In the genomic region with DNA sequence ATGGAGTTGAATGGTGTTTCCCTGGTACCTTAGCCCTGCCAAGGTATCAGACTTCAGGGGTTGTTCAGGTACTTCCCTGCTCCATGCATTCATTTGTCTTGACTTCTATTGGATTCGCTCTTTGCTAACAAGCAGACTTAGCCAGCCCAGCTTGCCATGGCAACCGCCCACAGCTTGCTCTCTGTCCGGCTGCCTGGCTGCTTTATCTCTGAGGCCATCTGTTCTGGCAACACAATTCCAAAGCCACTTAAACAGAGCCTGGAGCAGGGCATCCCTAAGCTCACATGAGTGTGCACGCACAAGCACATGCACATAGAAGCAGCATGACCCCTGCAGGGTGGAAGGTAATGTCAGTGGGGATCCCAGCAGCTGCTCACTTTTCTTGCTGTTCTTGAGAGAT, we compare ENCODE assay signal across 8 mouse cellular contexts. TPM values are rescaled to one million over a fixed set of nuclear protein-coding genes. Genes with fewer than 3 reads are reported as not detected.
DNase-seq lines count a peak whose midpoint lies in the region; ATAC-seq lines count a peak whose summit lies in the region.
"Had no signal": no experiment of that assay in that cellular context is flagged by ENCODE, and none has a peak within 500 bp of the region (broad histone marks: within the 10 kb centered on the region; RNA-seq: fewer than 3 reads in every experiment).

No protein-coding gene starts in this region.

- 22% methylated on average over 4 of the region's 4 CpGs for WGBS in forebrain, embryonic 14.5 days
- 42% methylated on average over 4 of the region's 4 CpGs for WGBS in liver, embryonic 11.5 days

- H3K36me3 ChIP-seq in forebrain, embryonic 14.5 days (ENCODE audit: control insufficient read depth, insufficient read depth, low read length), result no peaks in the 10 kb centered on the region
- no peaks in the 10 kb centered on the region for H3K36me3 ChIP-seq in liver, embryonic 11.5 days (ENCODE audit: control insufficient read depth, insufficient read depth, low read length)
- H3K36me3 ChIP-seq: liver, embryonic 15.5 days had no signal

- intact Hi-C loops in left cerebral cortex, postnatal 14 days (cut with DNase I), result no loop called here
- intact Hi-C loops in heart, postnatal 25 days (cut with DNase I), result no loop called here

- no peak overlapping the region for H3K9ac ChIP-seq in forebrain, embryonic 14.5 days (ENCODE audit: low read length)
- H3K9ac ChIP-seq in liver, embryonic 11.5 days (ENCODE audit: low read depth, low read length), result no peak overlapping the region
- H3K9ac ChIP-seq: liver, embryonic 15.5 days had no signal

- ATAC-seq in forebrain, embryonic 14.5 days, result peak; percentile 54
- ATAC-seq in liver, embryonic 11.5 days (replicated peaks; ENCODE audit: low FRiP score), result no peak

- no peak overlapping the region for H3K4me3 ChIP-seq in forebrain, embryonic 14.5 days (ENCODE audit: low read depth, low read length)
- no peak overlapping the region for H3K4me3 ChIP-seq in liver, embryonic 11.5 days (ENCODE audit: low read depth, low read length)
- H3K4me3 ChIP-seq: liver, embryonic 15.5 days had no signal

- no peak overlapping the region for H3K4me2 ChIP-seq in forebrain, embryonic 14.5 days (ENCODE audit: low read length)
- H3K4me2 ChIP-seq in liver, embryonic 11.5 days, result no peak overlapping the region
- H3K4me2 ChIP-seq: liver, embryonic 15.5 days had no signal

- DNase-seq in cerebellum, postnatal 10 days, result peak; percentile 91 to 95
- peak; percentile 76 for DNase-seq in forebrain, embryonic 14.5 days (ENCODE audit: low spot score)
- peak; percentile 60 to 80 for DNase-seq in left cerebral cortex, postnatal 14 days (ENCODE audit: low spot score in 2 of 2)
- DNase-seq in right cerebral cortex, adult 2 months (ENCODE audit: low spot score in 2 of 2), result peak; percentile 58 to 66
- DNase-seq in kidney, adult 11 months, result no peak
- DNase-seq in heart, postnatal 25 days (ENCODE audit: low spot score), result no peak
- no peak for DNase-seq in liver, embryonic 11.5 days (ENCODE audit: low spot score)

- H3K27me3 ChIP-seq in forebrain, embryonic 14.5 days (replicated peaks; ENCODE audit: control insufficient read depth, insufficient read depth, low read length), result no peaks in the 10 kb centered on the region
- peaks cover 11% of the 10 kb centered on the region; the same call in 1 of the 2 replicates for H3K27me3 ChIP-seq in liver, embryonic 11.5 days (replicated peaks; ENCODE audit: control insufficient read depth, insufficient read depth, low read length)
- H3K27me3 ChIP-seq: liver, embryonic 15.5 days had no signal

- peaks cover 29% of the 10 kb centered on the region for H3K4me1 ChIP-seq in forebrain, embryonic 14.5 days (ENCODE audit: control insufficient read depth, insufficient read depth, low read length)
- H3K4me1 ChIP-seq in liver, embryonic 11.5 days (replicated peaks; ENCODE audit: control insufficient read depth, insufficient read depth, low read length), result no peaks in the 10 kb centered on the region
- H3K4me1 ChIP-seq: liver, embryonic 15.5 days had no signal

- peak overlapping the region; percentile 72 for H3K27ac ChIP-seq in forebrain, embryonic 14.5 days (ENCODE audit: low read depth, low read length)
- no peak overlapping the region for H3K27ac ChIP-seq in liver, embryonic 11.5 days (ENCODE audit: low read depth, low read length)
- H3K27ac ChIP-seq: liver, embryonic 15.5 days had no signal

- H3K9me3 ChIP-seq in forebrain, embryonic 14.5 days (replicated peaks; ENCODE audit: control insufficient read depth, low read length), result no peaks in the 10 kb centered on the region
- no peaks in the 10 kb centered on the region for H3K9me3 ChIP-seq in liver, embryonic 11.5 days (ENCODE audit: control insufficient read depth, low read length)
- H3K9me3 ChIP-seq: liver, embryonic 15.5 days had no signal

RNA-seq across cellular contexts. Expression of gene Myt1, which starts 4.1 kb away (rescaled TPM):
- 22.3 and 23.5 TPM in 2 replicates for polyA plus RNA-seq in forebrain, embryonic 14.5 days (2014; fragmentation: Nextera tagmentation; extraction: Ambion mirVana)
- 10 to 100 TPM; 20.4 to 21.3 TPM for total RNA-seq in left cerebral cortex, postnatal 14 days (2021)
- not detected for total RNA-seq in heart, postnatal 25 days (2021)
- 0.03 and 0.06 TPM in 2 replicates for polyA plus RNA-seq in liver, embryonic 11.5 days (2014; fragmentation: Nextera tagmentation; extraction: Ambion mirVana)
- polyA plus RNA-seq: liver, embryonic 15.5 days had no signal

RNA-seq across cellular contexts. Expression of gene Oprl1, which starts 44.2 kb away (rescaled TPM):
- polyA plus RNA-seq in forebrain, embryonic 14.5 days (2014; fragmentation: Nextera tagmentation; extraction: Ambion mirVana), result 66.8 and 67.5 TPM in 2 replicates
- 10 to 100 TPM; 64.5 to 65.5 TPM for total RNA-seq in left cerebral cortex, postnatal 14 days (2021)
- total RNA-seq in heart, postnatal 25 days (2021), result not detected
- polyA plus RNA-seq in liver, embryonic 11.5 days (2014; fragmentation: Nextera tagmentation; extraction: Ambion mirVana), result 2.0 and 3.2 TPM in 2 replicates

Comparison
In these comparisons a context has a peak if more than half of its experiments do, and no peak if none do; other contexts are left out.
1. DNase-seq: peak in cerebellum, postnatal 10 days (2 of 2), forebrain, embryonic 14.5 days (single experiment), left cerebral cortex, postnatal 14 days (2 of 2) and right cerebral cortex, adult 2 months (2 of 2); none in kidney, adult 11 months (single experiment), heart, postnatal 25 days (single experiment) and liver, embryonic 11.5 days (single experiment).
2. RNA of gene Myt1, which starts 4.1 kb away (total RNA-seq): 20.4 to 21.3 TPM in left cerebral cortex, postnatal 14 days; not detected in heart, postnatal 25 days; every median in the first group is over 10 times any median in the second.
3. RNA of gene Oprl1, which starts 44.2 kb away (total RNA-seq): 64.5 to 65.5 TPM in left cerebral cortex, postnatal 14 days; not detected in heart, postnatal 25 days; every median in the first group is over 10 times any median in the second.